27 mouse cellular contexts compared by ENCODE assay signal in genomic region chr5:65933258-65933657, GRCm38 (mm10). TPM values are rescaled to one million over a fixed set of nuclear protein-coding genes. Genes with fewer than 3 reads are reported as not detected.
DNase-seq lines count a peak whose midpoint lies in the region; ATAC-seq and TF ChIP-seq lines count a peak whose summit lies in the region.
"Had no signal": no experiment of that assay in that cellular context is flagged by ENCODE, and none has a peak within 500 bp of the region (broad histone marks: within the 10 kb centered on the region; RNA-seq: fewer than 3 reads in every experiment).

No protein-coding gene starts in this region.

- TF ChIP-seq POLR2A in thymus, adult 2 months (IDR thresholded peaks at IDR 0.05; ENCODE audit: control insufficient read depth, extremely low read depth, insufficient read depth, low read length, poor library complexity) = no peak

- H3K4me3 ChIP-seq in layer of hippocampus, adult 2 months = no peak overlapping the region
- no peak overlapping the region for H3K4me3 ChIP-seq in thymus, adult 2 months (ENCODE audit: control insufficient read depth, insufficient read depth, low read length)
- H3K4me3 ChIP-seq in forebrain, embryonic 16.5 days (replicated peaks; ENCODE audit: low read length) = no peak overlapping the region
- H3K4me3 ChIP-seq: embryonic facial prominence, embryonic 12.5 days; embryonic facial prominence, embryonic 15.5 days; hindbrain, embryonic 12.5 days; hindbrain, embryonic 15.5 days had no signal

- ATAC-seq in forebrain, embryonic 16.5 days = no peak
- ATAC-seq: forebrain, embryonic 14.5 days had no signal

- H3K36me3 ChIP-seq in thymus, adult 2 months (ENCODE audit: control insufficient read depth, insufficient read depth, low read length) = no peaks in the 10 kb centered on the region
- H3K36me3 ChIP-seq in forebrain, embryonic 16.5 days (ENCODE audit: control insufficient read depth, insufficient read depth) = no peaks in the 10 kb centered on the region
- H3K36me3 ChIP-seq: embryonic facial prominence, embryonic 12.5 days; embryonic facial prominence, embryonic 15.5 days; G1E; hindbrain, embryonic 12.5 days; hindbrain, embryonic 15.5 days had no signal

- H3K4me2 ChIP-seq in forebrain, embryonic 16.5 days (ENCODE audit: low read length) = no peak overlapping the region
- H3K4me2 ChIP-seq: embryonic facial prominence, embryonic 12.5 days; embryonic facial prominence, embryonic 15.5 days; heart, embryonic 11.5 days; hindbrain, embryonic 12.5 days; hindbrain, embryonic 15.5 days had no signal

- TF ChIP-seq CTCF in layer of hippocampus, adult 2 months (conservative IDR thresholded peaks at IDR 0.05) = no peak
- TF ChIP-seq CTCF in thymus, adult 2 months (IDR thresholded peaks at IDR 0.05; ENCODE audit: borderline replicate concordance, control insufficient read depth, extremely low read depth, insufficient read depth, low read length, poor library complexity) = no peak

- H3K4me1 ChIP-seq in thymus, adult 2 months (replicated peaks; ENCODE audit: control insufficient read depth, insufficient read depth, low read length) = peaks cover 35% of the 10 kb centered on the region
- H3K4me1 ChIP-seq in forebrain, embryonic 16.5 days (replicated peaks; ENCODE audit: control insufficient read depth, insufficient read depth, low read length) = no peaks in the 10 kb centered on the region
- H3K4me1 ChIP-seq: embryonic facial prominence, embryonic 12.5 days; embryonic facial prominence, embryonic 15.5 days; hindbrain, embryonic 12.5 days; hindbrain, embryonic 15.5 days had no signal

- 97% methylated on average over 4 of the region's 4 CpGs for WGBS in thymus, adult 2 months
- 87% methylated on average over 4 of the region's 4 CpGs for WGBS in forebrain, embryonic 16.5 days

- DNase-seq in layer of hippocampus, adult 2 months (ENCODE audit: low spot score in 2 of 2) = no peak
- no peak for DNase-seq in layer of hippocampus, postnatal 14 days (ENCODE audit: low spot score in 2 of 2)
- peak; percentile 53 for DNase-seq in thymus, postnatal 25 days
- DNase-seq in thymus, adult 2 months = no peak
- DNase-seq in induced T-regulatory cell, adult 2 months (ENCODE audit: low read depth) = peak; percentile 28
- no peak for DNase-seq in gastrocnemius, postnatal 25 days
- DNase-seq: adrenal gland, adult 2 months; adrenal gland, postnatal 14 days; cerebellum, adult 11 months; cerebellum, adult 2 months; cerebellum, adult 9-11 months; cerebellum, postnatal 25 days; heart, adult 11 months had no signal

- no peaks in the 10 kb centered on the region for H3K9me3 ChIP-seq in forebrain, embryonic 16.5 days (ENCODE audit: control insufficient read depth, low read length)
- H3K9me3 ChIP-seq: embryonic facial prominence, embryonic 12.5 days; embryonic facial prominence, embryonic 15.5 days; G1E; hindbrain, embryonic 12.5 days; hindbrain, embryonic 15.5 days had no signal

- H3K27me3 ChIP-seq in thymus, adult 2 months (ENCODE audit: control insufficient read depth, insufficient read depth, low read length) = no peaks in the 10 kb centered on the region
- no peaks in the 10 kb centered on the region for H3K27me3 ChIP-seq in forebrain, embryonic 16.5 days (replicated peaks; ENCODE audit: control insufficient read depth, insufficient read depth, low read length)
- H3K27me3 ChIP-seq: embryonic facial prominence, embryonic 12.5 days; embryonic facial prominence, embryonic 15.5 days; hindbrain, embryonic 12.5 days; hindbrain, embryonic 15.5 days had no signal

- 0 out of 2 replicates have a peak overlapping the region, but pooled peaks have one; percentile 14 for H3K27ac ChIP-seq in layer of hippocampus, adult 2 months
- H3K27ac ChIP-seq in thymus, adult 2 months (ENCODE audit: control insufficient read depth, insufficient read depth, low read length) = no peak overlapping the region; the same call in 1 of the 2 replicates
- H3K27ac ChIP-seq in forebrain, embryonic 16.5 days (ENCODE audit: low read length) = no peak overlapping the region
- H3K27ac ChIP-seq: embryonic facial prominence, embryonic 12.5 days; embryonic facial prominence, embryonic 15.5 days; hindbrain, embryonic 12.5 days; hindbrain, embryonic 15.5 days had no signal

- H3K9ac ChIP-seq in forebrain, embryonic 16.5 days (replicated peaks; ENCODE audit: low read depth, low read length) = no peak overlapping the region
- H3K9ac ChIP-seq: embryonic facial prominence, embryonic 12.5 days; embryonic facial prominence, embryonic 15.5 days; hindbrain, embryonic 12.5 days; hindbrain, embryonic 15.5 days had no signal

RNA-seq across cellular contexts. Expression of gene Chrna9, which starts 1.5 kb away (rescaled TPM):
- total RNA-seq in layer of hippocampus, adult 2 months (2021) = not detected
- total RNA-seq in layer of hippocampus, postnatal 14 days (2021) = not detected
- polyA plus RNA-seq in thymus, adult 2 months (2012; rRNA removed) = 212 and 251 TPM in 2 replicates
- total RNA-seq in gastrocnemius, postnatal 25 days (2021) = 10 to 100 TPM in 1 of 2 experiments, 1 to 10 TPM in 1; 5.4 to 11.4 TPM
- not detected in 2 replicates for polyA plus RNA-seq in forebrain, embryonic 16.5 days (2015; fragmentation: Nextera tagmentation; extraction: Ambion mirVana)
- total RNA-seq: adrenal gland, adult 2 months; common myeloid progenitor, adult 5-6 weeks; hematopoietic stem cell, adult 5-6 weeks had no signal
- polyA plus RNA-seq: adrenal gland, adult 2 months; C2C12; cerebellum, adult 2 months; embryonic facial prominence, embryonic 15.5 days; forebrain, embryonic 11.5 days; forebrain, embryonic 14.5 days; G1E; heart, embryonic 11.5 days; heart, embryonic 14.5 days; heart, postnatal 0 days; hindbrain, embryonic 15.5 days had no signal

Comparison
In these comparisons a context has a peak if more than half of its experiments do, and no peak if none do; other contexts are left out.
1. DNase-seq: peak in thymus, postnatal 25 days (single experiment) and induced T-regulatory cell, adult 2 months (single experiment); none in layer of hippocampus, adult 2 months (0 of 2), layer of hippocampus, postnatal 14 days (0 of 2), thymus, adult 2 months (single experiment) and gastrocnemius, postnatal 25 days (single experiment).
2. RNA of gene Chrna9, which starts 1.5 kb away (total RNA-seq): 5.4 to 11.4 TPM in gastrocnemius, postnatal 25 days; not detected in layer of hippocampus, postnatal 14 days and not detected in layer of hippocampus, adult 2 months; every median in the first group is over 4 times any median in the second.